In genomic region chr14:15372985-15373384, GRCm38 (mm10) we compare ENCODE assay signal across 15 mouse cellular contexts.
DNase-seq lines count a peak whose midpoint lies in the region; ATAC-seq and TF ChIP-seq lines count a peak whose summit lies in the region.
"Had no signal": no experiment of that assay in that cellular context is flagged by ENCODE, and none has a peak within 500 bp of the region (broad histone marks: within the 10 kb centered on the region; RNA-seq: fewer than 3 reads in every experiment).

No protein-coding gene starts in this region.

- H3K4me2 ChIP-seq in hindbrain, postnatal 0 days (ENCODE audit: low read depth, low read length) = no peak overlapping the region
- H3K4me2 ChIP-seq in hindbrain, embryonic 13.5 days = no peak overlapping the region
- no peak overlapping the region for H3K4me2 ChIP-seq in intestine, postnatal 0 days (replicated peaks; ENCODE audit: low read depth)
- H3K4me2 ChIP-seq: hindbrain, embryonic 14.5 days had no signal

- no peaks in the 10 kb centered on the region for H3K36me3 ChIP-seq in hindbrain, postnatal 0 days (ENCODE audit: insufficient read depth, low read length)
- H3K36me3 ChIP-seq in hindbrain, embryonic 13.5 days = no peaks in the 10 kb centered on the region
- H3K36me3 ChIP-seq in intestine, postnatal 0 days (ENCODE audit: control insufficient read depth, insufficient read depth) = no peaks in the 10 kb centered on the region

- DNase-seq in hindbrain, postnatal 0 days (ENCODE audit: low spot score) = peak; percentile 11
- DNase-seq in cerebellum, postnatal 10 days = peak; percentile 67
- peak; percentile 21 for DNase-seq in heart, postnatal 25 days (ENCODE audit: low spot score)
- DNase-seq in right cerebral cortex, postnatal 10 days (ENCODE audit: low spot score in 2 of 2) = peak; percentile 58 to 75
- no peak for DNase-seq in adrenal gland, postnatal 36 days
- no peak for DNase-seq in embryo, embryonic 10.5 days (ENCODE audit: low spot score)
- DNase-seq: adrenal gland, postnatal 10 days; embryo, embryonic 11 days; kidney, postnatal 10 days; lung, postnatal 14 days had no signal

- H3K4me1 ChIP-seq in hindbrain, postnatal 0 days (ENCODE audit: insufficient read depth, low read length) = no peaks in the 10 kb centered on the region
- H3K4me1 ChIP-seq in hindbrain, embryonic 13.5 days (replicated peaks) = no peaks in the 10 kb centered on the region
- H3K4me1 ChIP-seq in intestine, postnatal 0 days (replicated peaks; ENCODE audit: control insufficient read depth, insufficient read depth, low read length) = no peaks in the 10 kb centered on the region

- H3K9me3 ChIP-seq in hindbrain, postnatal 0 days (ENCODE audit: low read length) = no peaks in the 10 kb centered on the region
- H3K9me3 ChIP-seq in hindbrain, embryonic 13.5 days = no peaks in the 10 kb centered on the region
- no peaks in the 10 kb centered on the region for H3K9me3 ChIP-seq in intestine, postnatal 0 days (ENCODE audit: control insufficient read depth)

- WGBS in hindbrain, postnatal 0 days = 24% methylated on average over 1 of the region's 1 CpGs
- 74% methylated on average over 1 of the region's 1 CpGs for WGBS in hindbrain, embryonic 13.5 days
- WGBS in intestine, postnatal 0 days = 36% methylated on average over 1 of the region's 1 CpGs

- H3K4me3 ChIP-seq in hindbrain, postnatal 0 days (ENCODE audit: low read length) = no peak overlapping the region
- H3K4me3 ChIP-seq in hindbrain, embryonic 13.5 days = no peak overlapping the region
- no peak overlapping the region for H3K4me3 ChIP-seq in intestine, postnatal 0 days (ENCODE audit: low read depth, low read length)

- no peak overlapping the region for H3K9ac ChIP-seq in hindbrain, postnatal 0 days (replicated peaks; ENCODE audit: low read length)
- H3K9ac ChIP-seq in hindbrain, embryonic 13.5 days = no peak overlapping the region
- H3K9ac ChIP-seq in intestine, postnatal 0 days (ENCODE audit: low read depth, low read length) = no peak overlapping the region
- H3K9ac ChIP-seq: hindbrain, embryonic 14.5 days had no signal

- intact Hi-C loops in heart, postnatal 25 days (cut with DNase I) = loop anchor here (5.0 kb wide), 1 partner anchor 64 kb away; the partner anchor contains the start of gene Lrrc3b

- ATAC-seq in hindbrain, postnatal 0 days = no peak
- ATAC-seq in hindbrain, embryonic 13.5 days (ENCODE audit: low FRiP score) = no peak
- no peak for ATAC-seq in intestine, postnatal 0 days
- ATAC-seq: CD4-positive, CD25-positive, alpha-beta regulatory T cell, adult 4 months; Patski had no signal

- H3K27ac ChIP-seq in hindbrain, postnatal 0 days = no peak overlapping the region
- H3K27ac ChIP-seq in hindbrain, embryonic 13.5 days = no peak overlapping the region
- H3K27ac ChIP-seq in intestine, postnatal 0 days (ENCODE audit: low read depth, low read length) = no peak overlapping the region
- H3K27ac ChIP-seq: hindbrain, embryonic 14.5 days had no signal

- H3K27me3 ChIP-seq in hindbrain, postnatal 0 days (ENCODE audit: insufficient read depth, low read length) = no peaks in the 10 kb centered on the region
- H3K27me3 ChIP-seq in hindbrain, embryonic 13.5 days = no peaks in the 10 kb centered on the region
- H3K27me3 ChIP-seq in intestine, postnatal 0 days (replicated peaks; ENCODE audit: control insufficient read depth, insufficient read depth, low read length) = no peaks in the 10 kb centered on the region
- H3K27me3 ChIP-seq: Patski had no signal

- TF ChIP-seq CTCF in hindbrain, postnatal 0 days (IDR thresholded peaks at IDR 0.05; ENCODE audit: low read depth) = no peak
- no peak for TF ChIP-seq CTCF in intestine, postnatal 0 days (IDR thresholded peaks at IDR 0.05; ENCODE audit: low read depth)

Comparison
In these comparisons a context has a peak if more than half of its experiments do, and no peak if none do; other contexts are left out.
1. DNase-seq: peak in hindbrain, postnatal 0 days (single experiment), cerebellum, postnatal 10 days (2 of 2), heart, postnatal 25 days (single experiment) and right cerebral cortex, postnatal 10 days (2 of 2); none in adrenal gland, postnatal 36 days (0 of 2) and embryo, embryonic 10.5 days (single experiment).